Mouse (Mus musculus) MEL (cell line): ENCODE results near the gene Rabgap1l. TPM values are rescaled to one million over a fixed set of nuclear protein-coding genes. Genes with fewer than 3 reads are reported as not detected.

Experiments used
- DNase-seq: peaks from one replicate; pipeline ENCODE4 v3.0.0; 2011; ENCODE audit warnings: low read depth, low spot score
- H3K27ac ChIP-seq: 2 replicates; pipeline ENCODE4 v1.5.1; 2012; ENCODE audit warnings: low read depth, mild to moderate bottlenecking, control low read depth, low read length, moderate library complexity; ENCODE audit not compliant: control insufficient read depth
- H3K27me3 ChIP-seq, 2 experiments: fragments of 150-350 bp in 1 of 2; sonication (generic) in 1 of 2; 2 replicates each; pipeline ENCODE4 v1.6.1; 2012; ENCODE audit warnings: low read length in 2 of 2, mild to moderate bottlenecking in 2 of 2, improper control_type of control experiment in 1 of 2, moderate library complexity in 1 of 2; ENCODE audit not compliant: insufficient read depth in 2 of 2, control insufficient read depth in 1 of 2
- H3K36me3 ChIP-seq, 2 experiments: 2 replicates each; pipeline ENCODE4 v1.6.1; 2012 to 2014; ENCODE audit warnings: low read length in 2 of 2, improper control_type of control experiment in 1 of 2, inconsistent platforms in 1 of 2, mild to moderate bottlenecking in 1 of 2; ENCODE audit not compliant: insufficient read depth in 2 of 2, control insufficient read depth in 1 of 2
- H3K4me1 ChIP-seq, 2 experiments: fragments of 150-350 bp in 1 of 2; sonication (generic) in 1 of 2; 2 replicates each; pipeline ENCODE4 v1.6.1; 2012; ENCODE audit warnings: low read length in 2 of 2, improper control_type of control experiment in 1 of 2, mild to moderate bottlenecking in 1 of 2; ENCODE audit not compliant: insufficient read depth in 2 of 2, control insufficient read depth in 1 of 2
- H3K4me3 ChIP-seq, 2 experiments: fragments of 150-350 bp in 1 of 2; sonication (generic) in 1 of 2; 2 replicates each; pipeline ENCODE4 v1.5.1; 2012; ENCODE audit warnings: low read depth in 2 of 2, low read length in 2 of 2, mild to moderate bottlenecking in 2 of 2, moderate library complexity in 2 of 2, control low read depth in 1 of 2, improper control_type of control experiment in 1 of 2; ENCODE audit not compliant: control insufficient read depth in 1 of 2, insufficient read depth in 1 of 2
- H3K79me2 ChIP-seq: 2 replicates; pipeline ENCODE4 v1.6.1; 2012; ENCODE audit warnings: mild to moderate bottlenecking, low read length, moderate library complexity; ENCODE audit not compliant: control insufficient read depth, poor library complexity, insufficient read depth
- H3K9ac ChIP-seq: 2 replicates; pipeline ENCODE4 v1.6.1; 2012; ENCODE audit warnings: low read depth, mild to moderate bottlenecking, control low read depth, low read length, moderate library complexity; ENCODE audit not compliant: control insufficient read depth, poor library complexity, severe bottlenecking
- H3K9me3 ChIP-seq: fragments of 150-350 bp; sonication (generic); replicated peaks from 2 replicates; pipeline ENCODE4 v1.6.1; 2012; ENCODE audit warnings: mild to moderate bottlenecking, low read length, improper control_type of control experiment, moderate library complexity; ENCODE audit not compliant: insufficient read depth
- BHLHE40 ChIP-seq: IDR thresholded peaks from 2 replicates; pipeline ENCODE4 v1.6.1; 2012; ENCODE audit warnings: low read depth, mild to moderate bottlenecking, inconsistent platforms, low read length, improper control_type of control experiment, borderline replicate concordance
- CHD2 ChIP-seq: IDR thresholded peaks from 2 replicates; pipeline ENCODE4 v1.6.1; 2011; ENCODE audit warnings: low read length, improper control_type of control experiment
- E2F4 ChIP-seq: IDR thresholded peaks from 2 replicates; pipeline ENCODE4 v1.6.1; 2011; ENCODE audit warnings: low read depth, low read length, improper control_type of control experiment, borderline replicate concordance
- EP300 ChIP-seq, 2 experiments: IDR thresholded peaks; 2 replicates each; pipeline ENCODE4 v1.6.1; 2011; ENCODE audit warnings: improper control_type of control experiment in 2 of 2, low read length in 2 of 2, low read depth in 1 of 2, mild to moderate bottlenecking in 1 of 2
- ETS1 ChIP-seq: IDR thresholded peaks from 2 replicates; pipeline ENCODE4 v1.6.1; 2012; ENCODE audit warnings: low read depth, mild to moderate bottlenecking, inconsistent platforms, low read length, improper control_type of control experiment, moderate library complexity
- GABPA ChIP-seq: IDR thresholded peaks from 2 replicates; pipeline ENCODE4 v1.6.1; 2012; ENCODE audit warnings: low read depth, mild to moderate bottlenecking, inconsistent platforms, low read length, improper control_type of control experiment, moderate library complexity
- HCFC1 ChIP-seq: IDR thresholded peaks from 2 replicates; pipeline ENCODE4 v1.6.1; 2012; ENCODE audit warnings: low read depth, mild to moderate bottlenecking, inconsistent platforms, low read length, improper control_type of control experiment, moderate library complexity
- KAT2A ChIP-seq: conservative IDR thresholded peaks from 2 replicates; pipeline ENCODE4 v1.6.1; 2012; ENCODE audit warnings: low read depth, low read length, improper control_type of control experiment, inconsistent platforms
- MAFK ChIP-seq: IDR thresholded peaks from 2 replicates; pipeline ENCODE4 v1.6.1; 2011; ENCODE audit warnings: low read depth, mild to moderate bottlenecking, low read length, improper control_type of control experiment, borderline replicate concordance
- MAZ ChIP-seq: IDR thresholded peaks from 2 replicates; pipeline ENCODE4 v1.6.1; 2012; ENCODE audit warnings: low read depth, mild to moderate bottlenecking, inconsistent platforms, low read length, improper control_type of control experiment
- MXI1 ChIP-seq: IDR thresholded peaks from 2 replicates; pipeline ENCODE4 v1.6.1; 2011; ENCODE audit warnings: mild to moderate bottlenecking, low read depth, low read length, improper control_type of control experiment
- MYC ChIP-seq: IDR thresholded peaks from 2 replicates; pipeline ENCODE4 v1.6.1; 2011; ENCODE audit warnings: low read depth, mild to moderate bottlenecking, low read length, improper control_type of control experiment, moderate library complexity
- NELFE ChIP-seq: IDR thresholded peaks from 2 replicates; pipeline ENCODE4 v1.6.1; 2011; ENCODE audit warnings: low read depth, low read length, improper control_type of control experiment
- NRF1 ChIP-seq: IDR thresholded peaks from 2 replicates; pipeline ENCODE4 v1.6.1; 2014; ENCODE audit warnings: low read depth, mild to moderate bottlenecking, inconsistent platforms, low read length, improper control_type of control experiment, moderate library complexity; ENCODE audit not compliant: poor library complexity, insufficient read depth, severe bottlenecking
- POLR2A ChIP-seq, 2 experiments: IDR thresholded peaks; 2 replicates each; pipeline ENCODE4 v1.6.1; 2011 to 2012; ENCODE audit warnings: low read length in 2 of 2, mild to moderate bottlenecking in 2 of 2, control low read depth in 1 of 2, improper control_type of control experiment in 1 of 2, low read depth in 1 of 2, moderate library complexity in 1 of 2; ENCODE audit not compliant: control insufficient read depth in 1 of 2, insufficient read depth in 1 of 2, poor library complexity in 1 of 2
- POLR2AphosphoS2 ChIP-seq: IDR thresholded peaks from 2 replicates; pipeline ENCODE4 v1.6.1; 2011; ENCODE audit warnings: low read length, improper control_type of control experiment
- RCOR1 ChIP-seq: IDR thresholded peaks from 2 replicates; pipeline ENCODE4 v1.6.1; 2012; ENCODE audit warnings: low read depth, mild to moderate bottlenecking, inconsistent platforms, low read length, improper control_type of control experiment
- SMC3 ChIP-seq: IDR thresholded peaks from 2 replicates; pipeline ENCODE4 v1.6.1; 2011; ENCODE audit warnings: low read depth, low read length, improper control_type of control experiment
- TAL1 ChIP-seq: IDR thresholded peaks from 2 replicates; pipeline ENCODE4 v1.6.1; 2012; ENCODE audit warnings: mild to moderate bottlenecking, inconsistent platforms, low read length, moderate library complexity, mixed read lengths
- UBTF ChIP-seq: IDR thresholded peaks from 2 replicates; pipeline ENCODE4 v1.6.1; 2012; ENCODE audit warnings: low read depth, mild to moderate bottlenecking, inconsistent platforms, low read length, improper control_type of control experiment, moderate library complexity, borderline replicate concordance; ENCODE audit not compliant: insufficient read depth
- ZC3H11A ChIP-seq: IDR thresholded peaks from 2 replicates; pipeline ENCODE4 v1.6.1; 2012; ENCODE audit warnings: low read depth, mild to moderate bottlenecking, inconsistent platforms, low read length, improper control_type of control experiment
- ZMIZ1 ChIP-seq: IDR thresholded peaks from 2 replicates; pipeline ENCODE4 v1.6.1; 2012; ENCODE audit warnings: low read depth, mild to moderate bottlenecking, inconsistent platforms, low read length, improper control_type of control experiment, moderate library complexity
- ZNF384 ChIP-seq: IDR thresholded peaks from 2 replicates; pipeline ENCODE4 v1.6.1; 2012; ENCODE audit warnings: low read depth, mild to moderate bottlenecking, inconsistent platforms, low read length, improper control_type of control experiment
- polyA plus RNA-seq, 2 experiments: library from polyadenylated mRNA; stranded (reverse) in 1 of 2; unstranded in 1 of 2; fragments of >175 nt in 1 of 2; fragments of >200 nt in 1 of 2; gene quantifications; 2 replicates each; pipeline versions ENCODE4 v1.2.1 to v1.2.4; 2012; ENCODE audit warnings: low replicate concordance in 2 of 2, low read depth in 1 of 2; ENCODE audit not compliant: insufficient read length in 2 of 2, insufficient read depth in 1 of 2, missing spikeins in 1 of 2
- total RNA-seq: library from RNA; depleted of rRNA; stranded (reverse); fragments of 300-350 nt; gene quantifications from 2 replicates; pipeline ENCODE4 v1.2.3, GENCODE M21; 2012

The Rabgap1l gene
- total and polyA plus RNA-seq, 3 experiments, result 24.1 to 26.2 TPM; not detected in 1

- H3K9me3 ChIP-seq, result no peaks in the 10 kb centered on the region
- TF ChIP-seq GABPA (no peak), HCFC1 (no peak), ZC3H11A (no peak), TAL1 (no peak), MAZ (no peak), CHD2 (no peak), KAT2A (no peak), MYC (no peak), MXI1 (no peak), UBTF (no peak)
- TF ChIP-seq, all 39 proteins: peak for 0
- Histone ChIP-seq H3K36me3 (peaks cover 0 to 5% of the 10 kb centered on the region in 2 experiments; a peak in 3 of 4 replicates), H3K27me3 (no peaks in the 10 kb centered on the region), H3K27ac (no peak overlapping the region), H3K4me1 (peaks cover 0 to 5% of the 10 kb centered on the region in 2 experiments; a peak in 2 of 4 replicates), H3K4me3 (no peak overlapping the region), H3K9ac (no peak overlapping the region), H3K79me2 (no peaks in the 10 kb centered on the region)
- no peak for DNase-seq
Observed at GRCm38 (mm10) chr1:160249786-160250185, 543.2 kb downstream of the Rabgap1l start.

DNA sequence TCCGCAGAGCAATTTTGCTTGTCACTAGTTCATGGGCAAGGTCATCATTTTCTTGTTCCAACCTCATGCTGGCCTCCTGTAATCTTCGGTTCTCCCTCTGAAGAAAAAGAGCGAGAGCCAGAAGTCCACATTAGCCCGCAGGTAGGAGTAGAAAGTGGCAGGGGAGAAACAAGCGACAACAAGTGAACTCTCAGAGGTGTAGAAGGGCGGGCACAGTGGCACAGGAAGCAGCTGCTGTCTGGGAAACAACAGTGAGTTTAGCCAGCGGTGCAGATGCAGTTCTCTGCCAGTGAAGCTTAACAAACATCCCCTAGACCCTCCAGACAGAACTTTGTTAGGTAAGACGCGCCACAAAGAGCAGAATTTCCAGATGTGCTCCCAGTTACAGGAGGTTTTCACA, 545.5 kb downstream of the Rabgap1l start:
- H3K27ac ChIP-seq, result no peak overlapping the region
- no peak for DNase-seq
- no peak overlapping the region for H3K4me3 ChIP-seq
- no peak overlapping the region for H3K9ac ChIP-seq
- no peak for TF ChIP-seq ZNF384
- TF ChIP-seq EP300 (IDR thresholded peaks at IDR 0.05; ENCODE audit: low read depth in 1 of 2, low read length in 2 of 2), result no peak
- TF ChIP-seq POLR2AphosphoS2, result no peak
- TF ChIP-seq MAFK, result no peak
- TF ChIP-seq ZC3H11A, result no peak
- TF ChIP-seq POLR2A (IDR thresholded peaks at IDR 0.05; ENCODE audit: control insufficient read depth in 1 of 2, insufficient read depth in 1 of 2, low read depth in 1 of 2, low read length in 2 of 2, poor library complexity in 1 of 2), result no peak
- no peak for TF ChIP-seq HCFC1
- TF ChIP-seq MXI1, result no peak
- TF ChIP-seq RCOR1, result no peak
- no peak for TF ChIP-seq BHLHE40
- TF ChIP-seq ETS1, result no peak
- no peak for TF ChIP-seq SMC3
- TF ChIP-seq ZMIZ1, result no peak
- no peak for TF ChIP-seq UBTF
- no peak for TF ChIP-seq E2F4
- TF ChIP-seq NRF1, result no peak
- TF ChIP-seq NELFE, result no peak
- H3K36me3 ChIP-seq, result peaks cover 0 to 5% of the 10 kb centered on the region in 2 experiments; a peak in 3 of 4 replicates
- H3K9me3 ChIP-seq, result no peaks in the 10 kb centered on the region
- peaks cover 0 to 5% of the 10 kb centered on the region in 2 experiments; a peak in 2 of 4 replicates for H3K4me1 ChIP-seq
- no peaks in the 10 kb centered on the region for H3K79me2 ChIP-seq
- no peaks in the 10 kb centered on the region for H3K27me3 ChIP-seq
